Mouse (Mus musculus): ENCODE data around the gene Clk2.

GRCm38 (mm10) chr3:89124241-89124640 is 40.4 kb upstream of the Clk2 start:
- no peak for TF ChIP-seq POLR2A (IDR thresholded peaks at IDR 0.05; ENCODE audit: insufficient read length, low read depth)
- no peak for TF ChIP-seq POLR2AphosphoS2 (IDR thresholded peaks at IDR 0.05; ENCODE audit: insufficient read length, low read depth)
- no peak for TF ChIP-seq USF1 (IDR thresholded peaks at IDR 0.05; ENCODE audit: low read depth)
- TF ChIP-seq MYOD1 (IDR thresholded peaks at IDR 0.05; ENCODE audit: control insufficient read depth in 1 of 3, insufficient read length in 2 of 3, low read depth in 2 of 3) = no peak
- no peak for TF ChIP-seq MAX (IDR thresholded peaks at IDR 0.05; ENCODE audit: low read depth)
- TF ChIP-seq CEBPB (IDR thresholded peaks at IDR 0.05; ENCODE audit: insufficient read depth, poor library complexity, severe bottlenecking) = no peak
- no peak for TF ChIP-seq MYOG (IDR thresholded peaks at IDR 0.05; ENCODE audit: control insufficient read depth in 1 of 3, insufficient read depth in 1 of 3, insufficient read length in 2 of 3, low read depth in 2 of 3)
- no peak for TF ChIP-seq E2F4 (IDR thresholded peaks at IDR 0.05; ENCODE audit: insufficient read depth)
- no peak for TF ChIP-seq SRF (IDR thresholded peaks at IDR 0.05; ENCODE audit: control insufficient read depth, insufficient read length, low read depth)
- TF ChIP-seq TCF12 (IDR thresholded peaks at IDR 0.05; ENCODE audit: insufficient read depth, poor library complexity, severe bottlenecking) = no peak
- TF ChIP-seq TCF3 (IDR thresholded peaks at IDR 0.05; ENCODE audit: insufficient read length, low read depth) = no peak
- no peak for TF ChIP-seq REST (IDR thresholded peaks at IDR 0.05; ENCODE audit: insufficient read depth, insufficient read length)

Measured in myocyte (in vitro differentiated cells).